Mouse (Mus musculus) neural tube, embryonic 15.5 days (tissue): ENCODE data around the gene Tex38. TPM values are rescaled to one million over a fixed set of nuclear protein-coding genes. Genes with fewer than 3 reads are reported as not detected.

Experiments
- ATAC-seq: fragments of 200-750 bp; cut with Nextera tagmentation; 2 replicates; pipeline ENCODE4 v1.8.0; 2017; ENCODE audit warnings: mild to moderate bottlenecking, moderate TSS enrichment, moderate library complexity; ENCODE audit not compliant: low FRiP score
- H3K27ac ChIP-seq: fragments of 300-500 bp; sonication (generic); replicated peaks from 2 replicates; pipeline ENCODE4 v1.5.1; 2015; ENCODE audit warnings: mild to moderate bottlenecking, inconsistent platforms
- H3K27me3 ChIP-seq: fragments of 300-500 bp; sonication (generic); replicated peaks from 2 replicates; pipeline ENCODE4 v1.6.1; 2015; ENCODE audit warnings: inconsistent platforms
- H3K36me3 ChIP-seq: fragments of 300-500 bp; sonication (generic); 2 replicates; pipeline ENCODE4 v1.6.1; 2015; ENCODE audit warnings: inconsistent platforms
- H3K4me1 ChIP-seq: fragments of 300-500 bp; sonication (generic); 2 replicates; pipeline ENCODE4 v1.6.1; 2015; ENCODE audit warnings: inconsistent platforms
- H3K4me2 ChIP-seq: fragments of 300-500 bp; sonication (generic); 2 replicates; pipeline ENCODE4 v1.6.1; 2015; ENCODE audit warnings: inconsistent platforms, mild to moderate bottlenecking, moderate library complexity
- H3K4me3 ChIP-seq: fragments of 300-500 bp; sonication (generic); replicated peaks from 2 replicates; pipeline ENCODE4 v1.5.1; 2015; ENCODE audit warnings: mild to moderate bottlenecking, inconsistent platforms
- H3K9ac ChIP-seq: fragments of 300-500 bp; sonication (generic); replicated peaks from 2 replicates; pipeline ENCODE4 v1.6.1; 2015; ENCODE audit warnings: mild to moderate bottlenecking, inconsistent platforms
- H3K9me3 ChIP-seq: fragments of 300-500 bp; sonication (generic); replicated peaks from 2 replicates; pipeline ENCODE4 v1.6.1; 2016; ENCODE audit warnings: inconsistent platforms
- WGBS: fragments of 180-500 bp; shearing (Covaris S2); methylation state at CpG from one replicate; pipeline ENCODE4 v1.1.7; 2015; ENCODE audit warnings: mixed read lengths; 5-methylcytosine and 5-hydroxymethylcytosine counted together
- polyA plus RNA-seq: library from polyadenylated mRNA; unstranded; fragments of >200 nt; fragmentation: Nextera tagmentation; extraction: Ambion mirVana; gene quantifications from 2 replicates; pipeline ENCODE4 v1.2.1, GENCODE M21; 2015

Tex38 gene
- 0.33 and 0.40 TPM in 2 replicates for polyA plus RNA-seq

- WGBS: 91% methylated on average over 3 of the region's 3 CpGs
- no peak for ATAC-seq
- H3K36me3 ChIP-seq: peaks cover 16% of the 10 kb centered on the region; the same call in 1 of the 2 replicates
Observed at GRCm38 (mm10) chr4:115780918-115781317, at the start of gene Tex38. Gene Tex38, minus strand, starts transcription at chr4:115781018.

GRCm38 (mm10) chr4:115830491-115830890 is 49.7 kb upstream of the Tex38 start:
- Histone ChIP-seq H3K9ac (no peak overlapping the region), H3K4me3 (no peak overlapping the region), H3K27ac (no peak overlapping the region), H3K27me3 (no peaks in the 10 kb centered on the region), H3K9me3 (no peaks in the 10 kb centered on the region), H3K4me1 (peaks cover 20% of the 10 kb centered on the region), H3K4me2 (no peak overlapping the region), H3K36me3 (peaks cover 21% of the 10 kb centered on the region; the same call in 1 of the 2 replicates)
- no peak for ATAC-seq
- WGBS: 83% methylated on average over 5 of the region's 5 CpGs

More at GRCm38 (mm10) chr4:115780918-115781317, at the start of gene Tex38:
- no peak within 1 kb of the TSS for H3K27ac ChIP-seq
- no peak within 1 kb of the TSS for H3K4me3 ChIP-seq
- H3K27me3 ChIP-seq: no peaks in the 10 kb centered on the region
- H3K4me2 ChIP-seq: no peak within 1 kb of the TSS
- H3K9ac ChIP-seq: no peak within 1 kb of the TSS
- peaks cover 12% of the 10 kb centered on the region for H3K4me1 ChIP-seq
- no peaks in the 10 kb centered on the region for H3K9me3 ChIP-seq

- Histone ChIP-seq H3K27ac (no peak overlapping the region; the same call in 1 of the 2 replicates), H3K4me3 (peak overlapping the region; percentile 92), H3K36me3 (peaks cover 12% of the 10 kb centered on the region; the same call in 1 of the 2 replicates), H3K9ac (peak overlapping the region; percentile 77), H3K27me3 (no peaks in the 10 kb centered on the region), H3K9me3 (no peaks in the 10 kb centered on the region), H3K4me2 (peak overlapping the region; percentile 87), H3K4me1 (peaks cover 20% of the 10 kb centered on the region)
- 7% methylated on average over 8 of the region's 8 CpGs for WGBS
- peak; percentile 12 for ATAC-seq
Observed at GRCm38 (mm10) chr4:115828572-115828902, 47.7 kb upstream of the Tex38 start.

GRCm38 (mm10) chr4:115827888-115828571 is 47.2 kb upstream of the Tex38 start, which contains the start of gene Mob3c:
Gene Mob3c, plus strand, starts transcription at chr4:115828092.
- Histone ChIP-seq H3K9ac (peak within 1 kb of the TSS; percentile 77), H3K27ac (peak within 1 kb of the TSS; percentile 84), H3K27me3 (no peaks in the 10 kb centered on the region), H3K36me3 (peaks cover 11% of the 10 kb centered on the region; the same call in 1 of the 2 replicates), H3K9me3 (no peaks in the 10 kb centered on the region), H3K4me3 (peak within 1 kb of the TSS; percentile 92), H3K4me2 (peak within 1 kb of the TSS; percentile 87), H3K4me1 (peaks cover 20% of the 10 kb centered on the region)
- under 1% methylated on average over 55 of the region's 57 CpGs for WGBS
- peak; percentile 92 for ATAC-seq

- Histone ChIP-seq H3K36me3 (peaks cover 8% of the 10 kb centered on the region; the same call in 1 of the 2 replicates), H3K4me2 (peak overlapping the region; percentile 87), H3K4me1 (peaks cover 20% of the 10 kb centered on the region), H3K9me3 (no peaks in the 10 kb centered on the region), H3K27me3 (no peaks in the 10 kb centered on the region), H3K9ac (peak overlapping the region; percentile 77), H3K27ac (peak overlapping the region; percentile 84), H3K4me3 (peak overlapping the region; percentile 92)
- 1% methylated on average over 4 of the region's 4 CpGs for WGBS
- peak; percentile 59 for ATAC-seq
Observed at GRCm38 (mm10) chr4:115827535-115827887, 46.7 kb upstream of the Tex38 start.

- no peak overlapping the region for H3K9ac ChIP-seq
- H3K4me3 ChIP-seq: peak overlapping the region; percentile 92
- H3K4me1 ChIP-seq: peaks cover 20% of the 10 kb centered on the region
- peak overlapping the region; percentile 87 for H3K4me2 ChIP-seq
- no peaks in the 10 kb centered on the region for H3K9me3 ChIP-seq
- no peaks in the 10 kb centered on the region for H3K27me3 ChIP-seq
- no peak for ATAC-seq
- H3K27ac ChIP-seq: no peak overlapping the region
- WGBS: 74% methylated on average over 3 of the region's 3 CpGs
- H3K36me3 ChIP-seq: 0 out of 2 replicates have a peak, but pooled peaks cover 7% of the 10 kb centered on the region
Observed at GRCm38 (mm10) chr4:115827066-115827465, 46.2 kb upstream of the Tex38 start.

- H3K4me1 ChIP-seq: peaks cover 20% of the 10 kb centered on the region
- H3K4me2 ChIP-seq: no peak overlapping the region
- no peaks in the 10 kb centered on the region for H3K9me3 ChIP-seq
- H3K27me3 ChIP-seq: no peaks in the 10 kb centered on the region
- H3K9ac ChIP-seq: no peak overlapping the region
- no peak overlapping the region for H3K27ac ChIP-seq
- no peaks in the 10 kb centered on the region for H3K36me3 ChIP-seq
- 92% methylated on average over 2 of the region's 2 CpGs for WGBS
- H3K4me3 ChIP-seq: no peak overlapping the region
- ATAC-seq: no peak
Observed at GRCm38 (mm10) chr4:115825271-115825670, 44.5 kb upstream of the Tex38 start.

- Histone ChIP-seq H3K4me1 (peaks cover 20% of the 10 kb centered on the region), H3K4me3 (no peak overlapping the region), H3K9me3 (no peaks in the 10 kb centered on the region), H3K27me3 (no peaks in the 10 kb centered on the region), H3K4me2 (no peak overlapping the region), H3K36me3 (no peaks in the 10 kb centered on the region), H3K9ac (no peak overlapping the region), H3K27ac (no peak overlapping the region)
- no peak for ATAC-seq
- WGBS: 82% methylated on average over 2 of the region's 2 CpGs
Observed at GRCm38 (mm10) chr4:115824178-115824577, 43.4 kb upstream of the Tex38 start.

- Histone ChIP-seq H3K27ac (no peak overlapping the region), H3K9ac (no peak overlapping the region), H3K27me3 (no peaks in the 10 kb centered on the region), H3K4me2 (no peak overlapping the region), H3K4me1 (peaks cover 3% of the 10 kb centered on the region), H3K9me3 (no peaks in the 10 kb centered on the region), H3K36me3 (no peaks in the 10 kb centered on the region), H3K4me3 (no peak overlapping the region)
- no peak for ATAC-seq
- 73% methylated on average over 3 of the region's 3 CpGs for WGBS
Observed at GRCm38 (mm10) chr4:115821928-115822327, 41.1 kb upstream of the Tex38 start.

- H3K36me3 ChIP-seq: no peaks in the 10 kb centered on the region
- no peak overlapping the region for H3K27ac ChIP-seq
- H3K9me3 ChIP-seq: no peaks in the 10 kb centered on the region
- H3K27me3 ChIP-seq: no peaks in the 10 kb centered on the region
- ATAC-seq: no peak
- H3K9ac ChIP-seq: no peak overlapping the region
- H3K4me2 ChIP-seq: no peak overlapping the region
- no peak overlapping the region for H3K4me3 ChIP-seq
- H3K4me1 ChIP-seq: no peaks in the 10 kb centered on the region
Observed at GRCm38 (mm10) chr4:115821431-115821830, 40.6 kb upstream of the Tex38 start.

GRCm38 (mm10) chr4:115820944-115821343 is 40.1 kb upstream of the Tex38 start:
- H3K27ac ChIP-seq: no peak overlapping the region
- no peak overlapping the region for H3K4me2 ChIP-seq
- H3K36me3 ChIP-seq: no peaks in the 10 kb centered on the region
- H3K9ac ChIP-seq: no peak overlapping the region
- no peak overlapping the region for H3K4me3 ChIP-seq
- no peak for ATAC-seq
- no peaks in the 10 kb centered on the region for H3K27me3 ChIP-seq
- no peaks in the 10 kb centered on the region for H3K9me3 ChIP-seq
- H3K4me1 ChIP-seq: no peaks in the 10 kb centered on the region
- 79% methylated on average over 3 of the region's 3 CpGs for WGBS

GRCm38 (mm10) chr4:115820199-115820598 is 39.4 kb upstream of the Tex38 start:
- H3K4me1 ChIP-seq: no peaks in the 10 kb centered on the region
- no peak overlapping the region for H3K4me2 ChIP-seq
- no peaks in the 10 kb centered on the region for H3K9me3 ChIP-seq
- WGBS: 86% methylated on average over 3 of the region's 3 CpGs
- peaks cover 5% of the 10 kb centered on the region for H3K36me3 ChIP-seq
- no peaks in the 10 kb centered on the region for H3K27me3 ChIP-seq
- H3K27ac ChIP-seq: no peak overlapping the region
- no peak overlapping the region for H3K4me3 ChIP-seq
- no peak overlapping the region for H3K9ac ChIP-seq
- ATAC-seq: no peak
